Mouse (Mus musculus): ENCODE measurements around the gene Mrps12.

DNA sequence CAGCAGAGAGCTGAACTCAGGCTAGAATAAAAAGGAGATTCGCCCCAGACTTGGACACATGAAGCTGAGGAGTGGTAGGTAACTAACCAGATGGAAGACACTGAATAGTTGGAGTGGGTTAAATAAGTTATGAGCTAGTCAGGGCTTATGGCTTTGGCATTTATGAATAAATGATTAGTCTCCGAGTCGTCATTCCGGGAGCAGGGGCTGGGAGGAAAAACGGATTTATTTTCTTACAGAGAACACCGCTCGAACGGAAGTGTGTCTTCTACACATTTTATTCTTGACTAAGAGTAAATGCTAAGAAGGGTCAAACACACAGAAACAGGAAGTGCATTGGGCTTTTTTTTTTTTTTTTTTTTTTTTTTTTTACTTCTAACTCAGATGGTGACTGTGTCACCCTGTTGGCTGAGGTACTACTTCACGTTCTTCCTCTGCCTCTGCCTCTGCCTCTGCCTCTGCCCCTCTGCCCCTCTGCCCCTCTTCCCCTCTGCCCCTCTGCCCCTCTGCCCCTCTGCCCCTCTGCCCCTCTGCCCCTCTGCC lies 38.9 kb downstream of the Mrps12 start:
- TF ChIP-seq CTCF (IDR thresholded peaks at IDR 0.05; ENCODE audit: low read depth, low read length) (no peak), EP300 (IDR thresholded peaks at IDR 0.05; ENCODE audit: insufficient read depth, low read depth, low read length) (no peak)
